Mouse (Mus musculus) right cerebral cortex, postnatal 10 days (tissue): ENCODE results near the gene Dmp1.

Experiments used
- DNase-seq, 2 experiments: peaks; one replicate each; pipeline ENCODE4 v3.0.0; 2021; ENCODE audit warnings: low spot score in 2 of 2

The Dmp1 gene

DNA sequence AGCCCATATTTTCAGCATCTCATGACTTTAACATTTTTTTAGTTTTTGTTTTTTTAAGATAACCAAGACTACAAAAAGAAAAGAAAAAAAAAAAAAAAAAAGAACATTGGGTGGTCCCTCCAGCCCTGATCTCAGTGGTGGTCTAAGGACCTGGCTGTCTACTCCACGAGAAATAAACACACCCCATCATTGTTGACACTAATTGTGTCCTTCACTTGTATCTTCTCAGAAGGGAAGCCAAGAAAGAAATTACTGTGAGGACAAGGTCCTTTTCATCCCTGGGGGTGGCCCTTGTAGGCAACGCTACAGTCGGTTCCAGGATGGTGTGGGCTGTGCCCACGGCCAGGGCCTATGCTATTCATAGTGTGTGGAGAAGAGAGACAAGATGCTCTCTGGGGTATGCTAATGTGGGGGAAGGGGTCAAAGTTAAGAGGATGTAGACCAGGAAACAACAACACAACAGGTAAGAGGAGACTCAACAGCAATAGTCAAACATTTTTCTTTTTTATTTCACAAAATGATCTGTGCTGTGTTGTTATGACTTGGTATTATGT is 59.6 kb downstream of the Dmp1 start:
- DNase-seq, result no peak

DNA sequence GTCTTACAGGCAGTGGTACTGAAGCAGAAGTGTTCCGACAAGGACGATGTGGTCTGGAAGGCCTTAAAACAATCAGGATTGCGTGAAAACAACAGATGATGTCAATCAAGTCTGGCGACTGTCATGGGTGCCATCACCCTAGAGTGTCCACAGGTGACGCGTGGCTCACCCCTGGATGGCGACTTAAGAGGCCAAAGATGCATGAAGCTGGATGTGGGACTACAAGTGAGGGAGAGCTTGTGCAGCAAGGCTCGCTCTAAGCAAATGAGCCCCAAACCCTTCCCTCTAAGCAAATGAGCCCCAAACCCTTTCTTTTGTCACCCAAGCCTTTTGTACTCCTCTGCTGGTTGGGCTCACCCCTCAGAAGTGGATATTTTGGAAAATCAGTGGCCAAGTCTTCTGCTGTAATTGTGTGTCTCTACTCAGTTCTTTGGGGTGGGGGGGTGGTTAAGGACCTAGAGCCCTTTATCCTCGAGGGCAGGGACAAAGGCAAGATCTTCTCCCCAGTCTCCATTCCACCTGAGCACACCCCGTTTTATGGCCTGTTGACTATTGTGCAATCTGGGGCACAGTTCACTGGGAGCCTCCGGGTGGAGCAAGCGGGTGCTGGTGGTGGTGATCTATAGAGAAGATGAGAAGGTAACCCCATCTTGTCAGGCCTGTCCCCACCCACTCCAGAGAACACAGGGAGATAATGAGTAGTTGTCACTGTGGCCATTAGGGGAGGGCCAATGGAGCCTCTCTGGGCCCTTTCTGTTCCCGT is 60.8 kb downstream of the Dmp1 start:
- DNase-seq, result no peak
